Mouse (Mus musculus) gastrocnemius, postnatal 4 days (tissue): ENCODE measurements around the gene Gm6040. TPM values are rescaled to one million over a fixed set of nuclear protein-coding genes. Genes with fewer than 3 reads are reported as not detected.

Experiments
- DNase-seq, 2 experiments: peaks; one replicate each; pipeline ENCODE4 v3.0.0; 2021 to 2022; ENCODE audit warnings: low spot score in 2 of 2, mixed read lengths in 2 of 2
- long read RNA-seq, 2 experiments: library from polyadenylated mRNA; stranded (forward); transcript quantifications; one replicate each; pipeline ENCODE4 v2.0.0; 2021
- total RNA-seq, 2 experiments: library from RNA; stranded (reverse); gene quantifications; 2 replicates each; pipeline ENCODE4 v1.2.3; 2021

The Gm6040 gene
- not detected for total RNA-seq
- long read RNA-seq, experiment 1, result 0 reads
- long read RNA-seq, experiment 2, result 0 reads

GRCm38 (mm10) chr8:20921971-20922370, at the start of gene Gm6040:
Gm6040 (minus strand) TSS chr8:20922071.
- DNase-seq, result no peak

GRCm38 (mm10) chr8:20964531-20964930, 42.7 kb upstream of the Gm6040 start:
- DNase-seq, result no peak

GRCm38 (mm10) chr8:20944610-20945009, 22.7 kb upstream of the Gm6040 start, which contains the start of gene AY761185:
AY761185 (minus strand) TSS chr8:20944710.
- no peak for DNase-seq

GRCm38 (mm10) chr8:20912288-20912687, 9.6 kb downstream of the Gm6040 start:
- no peak for DNase-seq

- DNase-seq, result no peak
Measured at GRCm38 (mm10) chr8:20908256-20908655, 13.6 kb downstream of the Gm6040 start.

GRCm38 (mm10) chr8:20907119-20907518, 14.8 kb downstream of the Gm6040 start:
- DNase-seq, result no peak

- DNase-seq, result no peak
Measured at GRCm38 (mm10) chr8:20902527-20902926, 19.3 kb downstream of the Gm6040 start, which contains the start of gene Gm15056. Gm15056 (minus strand) TSS chr8:20902627.

- DNase-seq, result no peak
Measured at GRCm38 (mm10) chr8:20892369-20892768, 29.5 kb downstream of the Gm6040 start, which contains the start of gene Defb33. Defb33 (plus strand) TSS chr8:20892669.

- no peak for DNase-seq
Measured at GRCm38 (mm10) chr8:20874608-20875007, 47.3 kb downstream of the Gm6040 start.

Other genes with a start within 250 kb of the Gm6040 start
- gene Defb33, start 29.4 kb downstream of the Gm6040 start, total RNA-seq, result not detected
- gene Gm15056, start 19.4 kb downstream of the Gm6040 start, total RNA-seq, result not detected
- gene AY761185, start 22.6 kb upstream of the Gm6040 start, total RNA-seq, result not detected
- not detected for gene Defa21, start 103.5 kb upstream of the Gm6040 start, total RNA-seq
- gene Defa23, start 133.0 kb upstream of the Gm6040 start, total RNA-seq, result not detected
- not detected for gene Defa35, start 143.0 kb upstream of the Gm6040 start, total RNA-seq
- gene Defa25, start 162.4 kb upstream of the Gm6040 start, total RNA-seq, result not detected
- gene Gm14851, start 174.0 kb upstream of the Gm6040 start, total RNA-seq, result not detected
- not detected for gene Defa30, start 212.6 kb upstream of the Gm6040 start, total RNA-seq
- not detected for gene Defa22, start 240.2 kb upstream of the Gm6040 start, total RNA-seq